Mouse (Mus musculus) C2C12 (cell line): ENCODE results near the gene Lca5l.
A peak's percentile ranks its signal among the peaks of the same experiment; 100 is the strongest.

Experiments
- CEBPB ChIP-seq: IDR thresholded peaks from one replicate; pipeline ENCODE4 v1.6.1; 2011; ENCODE audit warnings: low read depth, mild to moderate bottlenecking, control low read depth, moderate library complexity
- CTCF ChIP-seq: IDR thresholded peaks from one replicate; pipeline ENCODE4 v1.5.1; 2011; ENCODE audit not compliant: control insufficient read depth, insufficient read depth, insufficient read length
- MYOD1 ChIP-seq: IDR thresholded peaks from one replicate; pipeline ENCODE4 v1.6.1; 2011; ENCODE audit warnings: low read depth; ENCODE audit not compliant: control insufficient read depth, insufficient read length
- USF1 ChIP-seq: IDR thresholded peaks from one replicate; pipeline ENCODE4 v1.6.1; 2011; ENCODE audit warnings: low read depth, mild to moderate bottlenecking, control low read depth, moderate library complexity

DNA sequence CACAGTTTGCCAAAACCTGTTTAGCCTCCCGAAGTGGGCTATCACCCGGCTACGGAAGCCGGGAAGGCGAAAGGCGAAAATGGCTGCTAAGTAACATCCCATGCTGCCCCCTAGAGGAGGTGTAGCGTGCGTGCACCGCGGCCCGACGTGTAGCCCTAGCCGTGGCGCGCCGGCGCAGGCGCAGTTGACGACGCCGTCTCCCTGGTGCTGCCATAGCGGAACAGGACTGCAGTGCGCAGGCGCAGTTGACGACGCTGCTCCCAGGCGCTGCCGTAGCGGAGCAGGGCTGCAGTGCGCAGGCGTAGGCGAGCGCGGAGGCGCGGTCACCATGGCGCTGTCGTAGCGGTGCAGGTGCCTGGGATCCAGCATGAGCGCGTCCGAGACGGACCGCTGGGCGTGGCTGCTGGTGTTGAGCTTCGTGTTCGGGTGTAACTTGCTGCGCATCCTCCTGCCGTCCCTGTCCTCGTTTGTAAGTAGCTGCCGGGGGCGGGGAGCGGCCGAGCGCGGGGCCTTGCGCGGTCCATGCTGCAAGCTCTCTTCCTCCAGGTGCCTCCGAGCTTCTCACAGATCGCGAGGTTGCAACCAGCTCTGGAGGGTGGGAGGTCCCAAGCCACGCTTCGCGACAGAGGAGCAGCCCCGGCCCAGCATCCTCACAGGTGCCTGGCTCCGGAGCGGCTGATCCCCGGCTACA is 46.8 kb downstream of the Lca5l start, which contains the start of gene Wrb:
- no peak for TF ChIP-seq CEBPB
- TF ChIP-seq CTCF, result peak; percentile 100
- TF ChIP-seq MYOD1, result no peak
- TF ChIP-seq USF1, result no peak
